Mouse (Mus musculus) c-Kit-negative CD71-positive TER-119-positive erythroid progenitor cells, embryonic 14.5 days (primary cell): ENCODE results near the gene Mrpl48.

Source experiments
- DNase-seq: peaks from one replicate; pipeline ENCODE4 v3.0.0-alpha.2; 2013; ENCODE audit warnings: low read depth, low spot score

Gene Mrpl48

GRCm38 (mm10) chr7:100496791-100497190, 111.3 kb downstream of the Mrpl48 start:
- no peak for DNase-seq

- DNase-seq, result no peak
Observed at GRCm38 (mm10) chr7:100496371-100496770, 111.7 kb downstream of the Mrpl48 start.
